Mouse (Mus musculus) regulatory T cell (primary cell): ENCODE measurements around the gene Rorb.

Source experiments
- in situ Hi-C: fragments of 300-600 bp; cut with MboI, MseI; formaldehyde crosslinking; loops from one replicate; pipeline ENCODE4 v1.15.1; 2025; ENCODE audit warnings: high pct_unique_total_duplicates

Rorb gene

DNA sequence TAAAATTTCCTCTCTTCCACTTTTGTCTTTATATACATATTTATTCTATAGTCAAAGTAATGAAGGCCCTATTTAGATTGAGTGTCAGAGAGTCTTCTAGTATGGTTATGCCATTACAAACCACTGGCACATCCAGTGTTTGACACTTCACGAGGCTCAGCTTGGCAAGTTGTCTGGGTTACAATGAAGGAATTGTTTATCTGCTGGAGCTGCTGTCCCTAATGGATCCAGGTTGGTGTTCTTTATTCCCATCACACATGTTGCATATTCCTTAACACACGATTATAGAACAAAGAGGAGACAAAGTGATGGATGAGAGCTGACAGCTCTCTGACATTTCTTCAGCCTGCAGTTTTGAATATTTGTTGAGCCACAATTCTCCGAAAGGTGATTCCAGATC is 77.0 kb downstream of the Rorb start:
- in situ Hi-C loops = no loop called here

- in situ Hi-C loops = no loop called here
These were observed 105.9 kb downstream of the Rorb start for GRCm38 (mm10) chr19:19005144-19005543.

DNA sequence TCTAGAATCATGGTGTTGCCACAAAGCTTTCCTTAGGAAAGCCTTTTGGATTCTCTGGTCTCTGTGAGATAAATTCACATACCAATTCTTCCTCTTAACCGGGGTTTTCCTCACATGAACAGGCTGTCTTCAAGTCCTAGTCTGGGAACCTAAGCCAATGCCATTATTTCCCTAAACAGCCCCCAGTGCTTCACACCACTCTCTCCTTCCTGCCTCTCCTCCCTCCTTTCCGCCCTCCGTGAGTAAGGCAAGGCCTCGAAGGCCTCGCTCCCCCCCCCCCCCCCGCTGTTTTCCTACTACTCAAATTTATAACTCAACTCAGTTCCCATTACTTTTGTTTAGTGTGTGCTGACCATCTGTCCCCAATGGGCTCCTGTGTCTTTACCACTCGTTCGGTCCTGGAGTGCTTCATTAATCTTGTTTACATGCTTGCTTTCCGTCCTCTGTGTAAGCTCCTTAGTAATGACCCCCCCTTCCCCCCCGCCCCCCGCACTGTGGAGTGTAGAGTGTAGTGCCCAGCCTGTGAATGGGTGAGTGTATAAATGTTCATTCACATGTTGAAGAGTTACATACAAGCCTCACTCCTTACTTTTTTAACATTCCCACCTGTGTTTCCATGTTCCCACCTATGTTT is 106.9 kb downstream of the Rorb start:
- in situ Hi-C loops = no loop called here

DNA sequence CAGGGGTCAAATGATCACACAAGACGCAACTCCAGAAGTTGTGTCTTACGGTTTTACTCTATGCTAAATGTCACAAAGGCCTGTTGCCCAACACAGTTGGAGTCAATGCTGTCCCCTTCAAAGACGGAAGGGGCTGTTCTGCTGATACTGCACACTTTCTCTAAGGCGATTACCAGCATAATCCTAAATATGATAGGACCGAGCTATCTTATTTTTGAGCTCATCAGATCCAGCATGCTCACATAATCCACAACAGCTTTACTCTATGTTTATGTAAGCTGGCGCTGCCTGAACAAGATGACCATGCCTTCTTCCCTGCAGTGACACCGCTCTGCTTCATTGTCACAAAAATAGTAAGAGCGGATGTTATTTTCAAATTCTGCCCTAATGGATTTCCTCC is 112.0 kb downstream of the Rorb start:
- in situ Hi-C loops = no loop called here

DNA sequence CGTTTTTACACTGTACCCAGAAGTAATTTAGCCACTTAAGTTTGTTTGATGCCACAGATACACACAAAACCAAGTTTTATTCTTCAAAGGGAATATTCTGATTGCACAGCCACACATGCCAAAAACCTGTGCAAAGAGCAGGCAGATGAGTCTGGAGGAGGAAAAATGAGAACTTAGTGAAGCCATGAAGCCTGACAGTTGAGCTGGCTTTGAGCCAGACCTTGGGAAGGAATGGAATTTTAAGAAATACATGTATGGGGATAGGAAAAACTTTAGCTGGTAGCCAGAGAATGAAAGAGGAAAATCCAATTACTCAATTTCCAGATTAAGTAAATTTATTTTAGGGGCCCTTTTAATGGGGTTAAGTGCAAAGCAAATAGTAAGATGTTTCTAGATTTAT is 113.3 kb downstream of the Rorb start:
- in situ Hi-C loops = no loop called here

DNA sequence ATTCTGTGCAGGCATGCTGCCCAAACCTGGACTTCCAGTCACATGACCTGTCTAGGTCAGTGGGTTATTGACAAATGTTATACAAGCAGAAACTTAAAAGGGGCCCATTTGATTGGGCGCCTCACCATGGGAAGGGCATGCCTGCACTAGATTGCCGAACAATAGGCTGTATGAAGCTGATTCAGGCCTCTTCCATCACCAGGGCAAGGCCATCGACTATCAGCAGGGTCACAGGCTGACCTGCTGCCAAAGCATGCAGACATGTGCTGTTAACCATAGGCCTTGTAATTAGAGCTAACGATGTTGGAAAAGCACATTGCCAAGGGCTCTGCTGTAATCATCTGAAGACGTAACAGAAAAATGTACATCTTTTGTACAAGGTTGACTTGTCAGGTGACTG is 131.0 kb downstream of the Rorb start:
- in situ Hi-C loops = no loop called here

- in situ Hi-C loops = no loop called here
These were observed 136.0 kb downstream of the Rorb start for GRCm38 (mm10) chr19:18974796-18975660.

GRCm38 (mm10) chr19:18969386-18969785 is 141.6 kb downstream of the Rorb start:
- in situ Hi-C loops = no loop called here

GRCm38 (mm10) chr19:18967307-18967706 is 143.7 kb downstream of the Rorb start:
- in situ Hi-C loops = no loop called here

GRCm38 (mm10) chr19:18959862-18960261 is 151.1 kb downstream of the Rorb start:
- in situ Hi-C loops = no loop called here

DNA sequence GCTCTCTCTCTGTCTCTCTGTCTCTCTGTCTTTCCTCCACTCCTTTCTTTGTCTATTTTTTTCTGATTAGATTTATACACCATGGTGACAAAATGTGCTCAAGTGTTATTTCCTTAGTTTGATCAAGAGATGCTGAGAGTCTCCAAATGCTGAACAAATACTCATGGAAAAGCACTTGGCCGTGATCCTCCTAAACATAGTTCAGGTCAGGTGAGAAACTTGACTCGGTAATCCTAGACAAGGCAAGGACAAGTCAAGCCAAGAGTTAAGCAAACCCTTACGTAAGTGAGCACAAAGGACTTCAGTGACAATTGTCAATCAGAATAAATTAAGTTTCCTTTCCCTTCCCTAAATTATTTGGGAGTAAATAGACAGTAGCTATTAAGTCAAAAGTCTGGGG is 158.2 kb downstream of the Rorb start:
- in situ Hi-C loops = no loop called here

- in situ Hi-C loops = no loop called here
These were observed 163.8 kb downstream of the Rorb start for GRCm38 (mm10) chr19:18947193-18947592.

GRCm38 (mm10) chr19:18945265-18945664 is 165.7 kb downstream of the Rorb start:
- in situ Hi-C loops = no loop called here

- in situ Hi-C loops = no loop called here
These were observed 169.6 kb downstream of the Rorb start for GRCm38 (mm10) chr19:18941391-18941790.

DNA sequence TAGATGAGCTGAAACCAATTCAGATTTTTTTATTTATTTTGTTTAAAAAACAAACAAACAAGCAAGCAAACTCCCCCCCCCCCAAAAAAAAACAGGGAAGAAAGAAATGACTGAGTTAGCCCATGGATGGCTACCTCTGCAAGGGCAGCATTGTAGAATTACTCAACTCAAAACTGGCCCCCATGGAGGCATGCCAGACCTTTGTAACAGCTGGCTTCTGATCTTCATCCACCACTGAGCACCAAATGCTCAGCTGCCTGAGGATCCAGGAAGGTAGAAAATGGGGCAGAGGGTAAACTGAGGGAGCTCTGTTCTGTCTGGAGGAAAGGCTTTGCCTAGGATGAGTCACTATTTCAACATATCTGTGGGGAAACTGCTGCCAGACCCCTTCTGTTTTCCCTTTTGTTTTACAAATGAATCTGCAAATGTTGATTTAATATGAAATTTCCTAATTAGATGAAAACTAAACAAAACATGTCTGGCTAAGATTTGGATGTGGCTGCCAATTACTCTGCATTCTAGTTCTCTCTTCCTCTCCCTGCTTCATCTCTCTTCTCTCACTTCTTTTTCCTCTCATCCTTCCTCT is 199.1 kb downstream of the Rorb start:
- in situ Hi-C loops = no loop called here

DNA sequence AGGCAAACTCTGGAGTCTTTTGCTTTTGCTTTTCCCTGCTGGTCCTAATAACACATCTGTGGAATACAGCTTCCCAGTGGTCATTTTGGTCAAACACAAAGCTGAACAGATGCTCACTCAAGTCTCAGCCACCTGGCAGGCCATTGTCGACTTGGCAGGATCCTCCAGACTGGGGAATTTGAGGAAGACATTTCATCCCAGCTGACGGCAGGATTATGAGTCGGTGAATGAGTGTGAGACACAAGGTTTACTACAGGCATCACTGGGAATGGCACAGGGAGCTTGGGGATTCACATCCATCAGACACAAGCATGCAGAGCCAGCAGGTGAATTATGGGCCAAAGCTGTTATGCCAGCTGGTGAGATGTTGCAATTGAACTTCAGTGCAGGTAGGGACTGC is 201.4 kb downstream of the Rorb start:
- in situ Hi-C loops = no loop called here

- in situ Hi-C loops = no loop called here
These were observed 205.5 kb downstream of the Rorb start for GRCm38 (mm10) chr19:18905511-18905910.

DNA sequence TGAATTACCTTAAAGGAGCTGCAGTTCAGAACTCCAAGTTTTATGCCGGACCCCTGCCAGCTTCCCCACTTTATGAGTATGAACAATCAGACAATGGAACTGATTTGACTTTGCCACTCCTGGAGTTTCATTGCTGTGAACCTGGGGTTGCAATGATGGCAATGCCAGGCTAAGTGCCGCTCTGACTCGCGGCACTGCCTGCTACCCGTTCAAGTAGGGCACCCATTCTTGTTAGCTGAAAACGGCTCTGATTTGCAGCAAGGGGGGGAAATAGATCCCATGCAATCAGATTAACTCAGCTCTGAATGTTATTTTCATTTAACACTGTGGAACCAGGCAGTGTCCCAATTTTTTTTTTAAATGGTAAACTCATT is 208.3 kb downstream of the Rorb start:
- in situ Hi-C loops = no loop called here

GRCm38 (mm10) chr19:18902041-18902693 is 208.8 kb downstream of the Rorb start:
- in situ Hi-C loops = no loop called here

DNA sequence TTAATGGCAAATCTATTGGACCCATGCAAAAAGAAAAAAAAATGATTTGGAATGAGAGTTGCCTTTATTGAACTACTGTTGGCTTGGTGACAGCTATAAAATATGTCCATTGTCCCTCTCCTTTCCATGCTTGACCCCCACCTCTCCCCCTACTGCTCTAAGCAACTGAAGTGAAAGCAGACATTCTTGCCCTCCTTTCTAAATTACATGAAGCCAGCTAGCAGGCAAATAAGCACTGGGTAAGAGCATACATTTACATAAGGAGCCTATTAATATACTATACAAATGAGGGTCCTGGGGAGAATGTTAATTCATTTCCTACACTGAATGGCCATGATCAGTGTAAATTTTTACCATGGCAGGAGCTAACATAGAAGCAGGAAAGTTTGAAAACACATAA is 212.8 kb downstream of the Rorb start:
- in situ Hi-C loops = loop anchor here (10.0 kb wide), 1 partner anchor 943 kb away; no protein-coding TSS in a partner anchor

GRCm38 (mm10) chr19:18890216-18890615 is 220.8 kb downstream of the Rorb start:
- in situ Hi-C loops = loop anchor here (10.0 kb wide), 1 partner anchor 935 kb away; no protein-coding TSS in a partner anchor

DNA sequence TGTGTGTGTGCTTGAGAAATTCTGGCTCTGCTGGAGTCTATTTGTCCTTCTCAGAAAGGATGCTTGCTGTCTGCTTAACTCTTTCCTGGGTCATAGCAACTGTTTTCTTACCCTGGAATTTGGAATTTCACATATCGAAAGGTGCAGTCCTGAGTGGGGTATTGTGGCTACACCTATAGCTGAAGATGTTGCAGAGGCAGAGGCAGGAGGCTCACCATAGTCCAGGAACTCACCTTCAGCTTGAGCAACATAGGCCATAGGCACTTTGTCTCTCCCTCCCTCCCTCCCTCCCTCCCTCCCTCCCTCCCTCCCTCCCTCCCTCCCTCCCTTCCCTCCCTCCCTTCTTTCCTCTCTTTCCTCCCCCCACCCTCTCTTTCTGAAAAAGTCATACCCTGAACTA is 221.4 kb downstream of the Rorb start:
- in situ Hi-C loops = loop anchor here (10.0 kb wide), 1 partner anchor 935 kb away; no protein-coding TSS in a partner anchor
